Mouse (Mus musculus): Measurements from ENCODE around the gene Rbm39. TPM values are rescaled to one million over a fixed set of nuclear protein-coding genes. Genes with fewer than 3 reads are reported as not detected.
A peak's percentile ranks its signal among the peaks of the same experiment; 100 is the strongest.

The Rbm39 gene
- total and polyA plus RNA-seq, 3 experiments: 282 to 795 (median 759) TPM

GRCm38 (mm10) chr2:156166557-156166956 lies 13.5 kb downstream of the Rbm39 start:
- Histone ChIP-seq H3K9me3 (replicated peaks) (no peaks in the 10 kb centered on the region), H3K27me3 (ENCODE audit: insufficient read depth, low read length) (no peaks in the 10 kb centered on the region), H3K4me3 (ENCODE audit: low read depth, low read length) (no peak overlapping the region), H3K36me3 (replicated peaks) (peaks cover 85% of the 10 kb centered on the region), H3K4me1 (ENCODE audit: insufficient read depth, low read depth, low read length) (peaks cover 26% of the 10 kb centered on the region; the same call in 1 of the 2 replicates)
- no peak for ATAC-seq (ENCODE audit: extremely low read depth, insufficient number of reproducible peaks, low FRiP score, poor library complexity, severe bottlenecking)
- DNase-seq (ENCODE audit: low spot score): no peak
- TF ChIP-seq CTCF (IDR thresholded peaks at IDR 0.05; ENCODE audit: low read depth, low read length) (no peak), TAL1 (conservative IDR thresholded peaks at IDR 0.05; ENCODE audit: low read depth, low read length) (no peak), POLR2AphosphoS5 (IDR thresholded peaks at IDR 0.05; ENCODE audit: insufficient replicate concordance, low read depth, low read length) (no peak), GATA2 (IDR thresholded peaks at IDR 0.05; ENCODE audit: borderline replicate concordance, low read depth, low read length) (no peak), GATA1 (IDR thresholded peaks at IDR 0.05; ENCODE audit: borderline replicate concordance, low read length) (no peak)

GRCm38 (mm10) chr2:156165478-156165877 lies 14.6 kb downstream of the Rbm39 start:
- H3K4me3 ChIP-seq (ENCODE audit: low read depth, low read length): no peak overlapping the region
- H3K36me3 ChIP-seq (replicated peaks): peaks cover 90% of the 10 kb centered on the region
- peaks cover 28% of the 10 kb centered on the region; the same call in 1 of the 2 replicates for H3K4me1 ChIP-seq (ENCODE audit: insufficient read depth, low read depth, low read length)
- no peaks in the 10 kb centered on the region for H3K9me3 ChIP-seq (replicated peaks)
- TF ChIP-seq POLR2AphosphoS5 (IDR thresholded peaks at IDR 0.05; ENCODE audit: insufficient replicate concordance, low read depth, low read length): no peak
- TF ChIP-seq GATA2 (IDR thresholded peaks at IDR 0.05; ENCODE audit: borderline replicate concordance, low read depth, low read length): no peak
- TF ChIP-seq GATA1 (IDR thresholded peaks at IDR 0.05; ENCODE audit: borderline replicate concordance, low read length): no peak
- DNase-seq (ENCODE audit: low spot score) (no peak), ATAC-seq (ENCODE audit: extremely low read depth, insufficient number of reproducible peaks, low FRiP score, poor library complexity, severe bottlenecking) (no peak)
- H3K27me3 ChIP-seq (ENCODE audit: insufficient read depth, low read length): no peaks in the 10 kb centered on the region

GRCm38 (mm10) chr2:156151538-156151937 lies 28.5 kb downstream of the Rbm39 start:
- peaks cover 14% of the 10 kb centered on the region for H3K4me1 ChIP-seq (ENCODE audit: insufficient read depth, low read depth, low read length)
- no peak for TF ChIP-seq TAL1 (conservative IDR thresholded peaks at IDR 0.05; ENCODE audit: low read depth, low read length)
- no peak for TF ChIP-seq POLR2AphosphoS5 (IDR thresholded peaks at IDR 0.05; ENCODE audit: insufficient replicate concordance, low read depth, low read length)
- TF ChIP-seq CTCF (IDR thresholded peaks at IDR 0.05; ENCODE audit: low read depth, low read length): no peak
- no peak for TF ChIP-seq GATA2 (IDR thresholded peaks at IDR 0.05; ENCODE audit: borderline replicate concordance, low read depth, low read length)
- no peak for TF ChIP-seq GATA1 (IDR thresholded peaks at IDR 0.05; ENCODE audit: borderline replicate concordance, low read length)
- peaks cover 80% of the 10 kb centered on the region for H3K36me3 ChIP-seq (replicated peaks)
- ATAC-seq (ENCODE audit: extremely low read depth, insufficient number of reproducible peaks, low FRiP score, poor library complexity, severe bottlenecking) (no peak), DNase-seq (ENCODE audit: low spot score) (no peak)
- H3K27me3 ChIP-seq (ENCODE audit: insufficient read depth, low read length): no peaks in the 10 kb centered on the region
- H3K9me3 ChIP-seq (replicated peaks): no peaks in the 10 kb centered on the region
- no peak overlapping the region for H3K4me3 ChIP-seq (ENCODE audit: low read depth, low read length)

GRCm38 (mm10) chr2:156147316-156147915 lies 32.6 kb downstream of the Rbm39 start:
- peaks cover 28% of the 10 kb centered on the region for H3K4me1 ChIP-seq (ENCODE audit: insufficient read depth, low read depth, low read length)
- no peak for ATAC-seq (ENCODE audit: extremely low read depth, insufficient number of reproducible peaks, low FRiP score, poor library complexity, severe bottlenecking)
- peaks cover 55% of the 10 kb centered on the region for H3K36me3 ChIP-seq (replicated peaks)
- H3K4me3 ChIP-seq (ENCODE audit: low read depth, low read length): no peak overlapping the region
- TF ChIP-seq POLR2AphosphoS5 (IDR thresholded peaks at IDR 0.05; ENCODE audit: insufficient replicate concordance, low read depth, low read length) (no peak), GATA2 (IDR thresholded peaks at IDR 0.05; ENCODE audit: borderline replicate concordance, low read depth, low read length) (no peak), TAL1 (conservative IDR thresholded peaks at IDR 0.05; ENCODE audit: low read depth, low read length) (no peak), GATA1 (IDR thresholded peaks at IDR 0.05; ENCODE audit: borderline replicate concordance, low read length) (no peak), CTCF (IDR thresholded peaks at IDR 0.05; ENCODE audit: low read depth, low read length) (no peak)
- no peaks in the 10 kb centered on the region for H3K27me3 ChIP-seq (ENCODE audit: insufficient read depth, low read length)
- no peaks in the 10 kb centered on the region for H3K9me3 ChIP-seq (replicated peaks)
- no peak for DNase-seq (ENCODE audit: low spot score)

GRCm38 (mm10) chr2:156146272-156146989 lies 33.6 kb downstream of the Rbm39 start:
- no peak overlapping the region for H3K4me3 ChIP-seq (ENCODE audit: low read depth, low read length)
- no peak for ATAC-seq (ENCODE audit: extremely low read depth, insufficient number of reproducible peaks, low FRiP score, poor library complexity, severe bottlenecking)

GRCm38 (mm10) chr2:156145486-156146130 lies 34.4 kb downstream of the Rbm39 start:
- Histone ChIP-seq H3K9me3 (replicated peaks) (no peaks in the 10 kb centered on the region), H3K27me3 (ENCODE audit: insufficient read depth, low read length) (no peaks in the 10 kb centered on the region), H3K4me1 (ENCODE audit: insufficient read depth, low read depth, low read length) (peaks cover 29% of the 10 kb centered on the region), H3K36me3 (replicated peaks) (peaks cover 51% of the 10 kb centered on the region), H3K4me3 (ENCODE audit: low read depth, low read length) (peak overlapping the region; percentile 35; the same call in 1 of the 2 replicates)
- ATAC-seq (ENCODE audit: extremely low read depth, insufficient number of reproducible peaks, low FRiP score, poor library complexity, severe bottlenecking): no peak
- no peak for DNase-seq (ENCODE audit: low spot score)
- TF ChIP-seq POLR2AphosphoS5 (IDR thresholded peaks at IDR 0.05; ENCODE audit: insufficient replicate concordance, low read depth, low read length) (no peak), GATA2 (IDR thresholded peaks at IDR 0.05; ENCODE audit: borderline replicate concordance, low read depth, low read length) (no peak), CTCF (IDR thresholded peaks at IDR 0.05; ENCODE audit: low read depth, low read length) (no peak), TAL1 (conservative IDR thresholded peaks at IDR 0.05; ENCODE audit: low read depth, low read length) (no peak)

More at GRCm38 (mm10) chr2:156146272-156146989, 33.6 kb downstream of the Rbm39 start:
- H3K9me3 ChIP-seq (replicated peaks): no peaks in the 10 kb centered on the region
- H3K27me3 ChIP-seq (ENCODE audit: insufficient read depth, low read length): no peaks in the 10 kb centered on the region
- peaks cover 54% of the 10 kb centered on the region for H3K36me3 ChIP-seq (replicated peaks)
- DNase-seq (ENCODE audit: low spot score): no peak
- TF ChIP-seq POLR2AphosphoS5 (IDR thresholded peaks at IDR 0.05; ENCODE audit: insufficient replicate concordance, low read depth, low read length): no peak
- no peak for TF ChIP-seq CTCF (IDR thresholded peaks at IDR 0.05; ENCODE audit: low read depth, low read length)
- no peak for TF ChIP-seq TAL1 (conservative IDR thresholded peaks at IDR 0.05; ENCODE audit: low read depth, low read length)
- no peak for TF ChIP-seq GATA2 (IDR thresholded peaks at IDR 0.05; ENCODE audit: borderline replicate concordance, low read depth, low read length)
- no peak for TF ChIP-seq GATA1 (IDR thresholded peaks at IDR 0.05; ENCODE audit: borderline replicate concordance, low read length)
- H3K4me1 ChIP-seq (ENCODE audit: insufficient read depth, low read depth, low read length): peaks cover 29% of the 10 kb centered on the region

Data from G1E (cell line).